Mouse (Mus musculus) thymus, adult 2 months (tissue): ENCODE measurements at regions not wholly inside any gene's neighbourhood (a gene's known extent, or its start where the extent isn't known, plus 50 kb on each side); places are given as distances from the start of the nearest gene placed in this dataset.

Source experiments
- CTCF ChIP-seq: fragments of 200-500 bp; IDR thresholded peaks from 2 replicates; pipeline ENCODE4 v1.5.1; 2012; ENCODE audit warnings: mild to moderate bottlenecking, control low read depth, low read length, moderate library complexity, borderline replicate concordance; ENCODE audit not compliant: control insufficient read depth, poor library complexity, insufficient read depth; ENCODE audit errors: extremely low read depth
- POLR2A ChIP-seq: fragments of 200-500 bp; IDR thresholded peaks from 2 replicates; pipeline ENCODE4 v1.6.1; 2012; ENCODE audit warnings: mild to moderate bottlenecking, low read length, control low read depth, moderate library complexity; ENCODE audit not compliant: control insufficient read depth, poor library complexity, insufficient read depth; ENCODE audit errors: extremely low read depth

DNA sequence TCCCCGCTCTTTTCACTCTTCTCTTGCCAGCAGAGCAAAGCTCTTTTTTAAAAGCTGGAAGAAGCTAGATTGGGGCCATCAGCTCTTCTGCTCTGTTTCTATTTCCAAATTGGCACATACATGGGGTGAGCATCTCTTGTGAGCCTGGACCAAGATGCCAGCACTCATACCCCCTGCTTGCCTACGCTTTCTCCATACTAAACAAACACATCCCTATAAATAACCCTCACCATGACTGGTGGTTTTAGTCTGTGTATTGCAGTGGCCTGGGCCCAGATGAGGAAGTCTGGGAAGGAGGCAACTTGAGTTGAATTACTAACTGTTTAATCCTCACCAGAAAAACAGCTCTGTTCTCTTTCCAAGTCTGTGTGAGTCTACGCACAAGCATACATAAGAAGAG is 110.0 kb downstream of the Hlx start:
- no peak for TF ChIP-seq CTCF
- no peak for TF ChIP-seq POLR2A
